Mouse (Mus musculus): Measurements from ENCODE around the gene Prr5l.

The Prr5l gene

GRCm38 (mm10) chr2:101762955-101763386 is 119.9 kb downstream of the Prr5l start:
- 53% methylated on average over 4 of the region's 4 CpGs for WGBS

GRCm38 (mm10) chr2:101762405-101762804 is 120.4 kb downstream of the Prr5l start:
- WGBS: 83% methylated on average over 10 of the region's 10 CpGs

GRCm38 (mm10) chr2:101761898-101762297 is 120.9 kb downstream of the Prr5l start:
- WGBS: 91% methylated on average over 1 of the region's 1 CpGs

- 75% methylated on average over 9 of the region's 9 CpGs for WGBS
Measured at GRCm38 (mm10) chr2:101759523-101760277, 123.1 kb downstream of the Prr5l start.

GRCm38 (mm10) chr2:101757806-101758205 is 125.0 kb downstream of the Prr5l start:
- WGBS: 89% methylated on average over 1 of the region's 1 CpGs

- WGBS: 60% methylated on average over 7 of the region's 7 CpGs
Measured at GRCm38 (mm10) chr2:101756069-101756753, 126.6 kb downstream of the Prr5l start.

GRCm38 (mm10) chr2:101754939-101755555 is 127.8 kb downstream of the Prr5l start:
- 23% methylated on average over 11 of the region's 11 CpGs for WGBS

GRCm38 (mm10) chr2:101754428-101754827 is 128.4 kb downstream of the Prr5l start:
- 66% methylated on average over 4 of the region's 4 CpGs for WGBS

GRCm38 (mm10) chr2:101752979-101753378 is 129.8 kb downstream of the Prr5l start:
- WGBS: 93% methylated on average over 6 of the region's 6 CpGs

GRCm38 (mm10) chr2:101752402-101752801 is 130.4 kb downstream of the Prr5l start:
- 60% methylated on average over 7 of the region's 7 CpGs for WGBS

GRCm38 (mm10) chr2:101751236-101751922 is 131.4 kb downstream of the Prr5l start:
- 72% methylated on average over 4 of the region's 4 CpGs for WGBS

- 79% methylated on average over 7 of the region's 7 CpGs for WGBS
Measured at GRCm38 (mm10) chr2:101746537-101746936, 136.3 kb downstream of the Prr5l start.

GRCm38 (mm10) chr2:101745656-101746055 is 137.2 kb downstream of the Prr5l start:
- 82% methylated on average over 2 of the region's 2 CpGs for WGBS

- WGBS: 81% methylated on average over 7 of the region's 7 CpGs
Measured at GRCm38 (mm10) chr2:101742072-101742860, 140.6 kb downstream of the Prr5l start.

- WGBS: 89% methylated on average over 8 of the region's 8 CpGs
Measured at GRCm38 (mm10) chr2:101741653-101742052, 141.2 kb downstream of the Prr5l start.

- 78% methylated on average over 5 of the region's 5 CpGs for WGBS
Measured at GRCm38 (mm10) chr2:101739914-101740313, 142.9 kb downstream of the Prr5l start.

GRCm38 (mm10) chr2:101733564-101733963 is 149.3 kb downstream of the Prr5l start:
- WGBS: 33% methylated on average over 3 of the region's 3 CpGs

GRCm38 (mm10) chr2:101732777-101733210 is 150.0 kb downstream of the Prr5l start:
- WGBS: 83% methylated on average over 10 of the region's 10 CpGs

- WGBS: 93% methylated on average over 1 of the region's 1 CpGs
Measured at GRCm38 (mm10) chr2:101729472-101729871, 153.4 kb downstream of the Prr5l start.

- WGBS: 77% methylated on average over 10 of the region's 10 CpGs
Measured at GRCm38 (mm10) chr2:101723333-101723881, 159.4 kb downstream of the Prr5l start.
